Mouse (Mus musculus): ENCODE results near the gene Lrrk2. TPM values are rescaled to one million over a fixed set of nuclear protein-coding genes. Genes with fewer than 3 reads are reported as not detected.

Gene Lrrk2
- polyA plus RNA-seq (2015; fragmentation: Nextera tagmentation; extraction: Ambion mirVana): 1.3 and 1.6 TPM in 2 replicates

DNA sequence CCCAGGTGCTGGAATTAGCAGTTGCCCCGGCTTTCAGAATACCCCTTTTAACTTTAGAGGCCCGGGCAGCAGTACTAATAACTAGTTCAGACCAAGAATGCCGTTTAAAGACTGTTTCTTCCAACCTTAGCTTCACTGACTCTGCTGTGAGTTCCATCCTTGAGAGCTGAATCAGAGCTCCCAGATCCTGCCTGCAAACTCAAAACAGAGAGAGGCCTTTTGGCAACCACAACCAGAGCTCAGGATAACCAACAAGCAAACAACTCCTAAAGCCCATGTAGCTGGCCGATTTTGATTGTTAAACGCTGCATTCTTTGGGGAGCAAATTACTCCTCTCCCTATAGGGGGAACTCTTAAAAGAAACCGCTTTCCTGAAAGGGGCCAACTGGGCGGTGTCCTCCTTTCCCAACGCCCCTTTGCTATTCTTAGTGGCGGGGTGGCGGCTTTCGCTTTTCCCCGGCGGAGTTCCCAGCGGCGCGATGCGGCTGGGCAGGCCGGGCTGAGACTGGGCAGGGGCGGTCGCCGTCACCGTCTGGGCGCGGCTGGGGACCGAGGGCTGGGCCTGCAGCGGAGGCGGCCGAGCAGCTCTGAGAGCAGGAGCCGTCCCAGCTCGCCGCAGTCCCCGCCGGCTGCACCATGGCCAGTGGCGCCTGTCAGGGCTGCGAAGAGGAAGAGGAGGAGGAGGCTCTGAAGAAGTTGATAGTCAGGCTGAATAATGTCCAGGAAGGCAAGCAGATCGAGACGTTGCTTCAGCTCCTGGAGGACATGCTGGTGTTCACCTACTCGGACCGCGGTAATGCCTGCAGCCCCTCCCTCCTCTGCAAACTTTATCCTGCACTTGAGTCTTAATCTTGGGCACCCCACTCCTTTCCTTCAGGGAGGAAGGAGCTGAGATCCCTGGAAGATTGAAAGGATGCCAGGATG lies at the start of gene Lrrk2:
Gene Lrrk2, plus strand, starts transcription at position 531 of the 924 bp plus-strand sequence.
- H3K9ac ChIP-seq (replicated peaks): peak within 1 kb of the TSS; percentile 64
- H3K4me2 ChIP-seq (replicated peaks): peak within 1 kb of the TSS; percentile 82
- no peaks in the 10 kb centered on the region for H3K9me3 ChIP-seq
- peak within 1 kb of the TSS; percentile 48 for H3K4me3 ChIP-seq
- peak; percentile 99 for ATAC-seq (replicated peaks)
- 2% methylated on average over 40 of the region's 40 CpGs for WGBS
- peaks cover 9% of the 10 kb centered on the region for H3K4me1 ChIP-seq
- H3K27me3 ChIP-seq: no peaks in the 10 kb centered on the region
- no peaks in the 10 kb centered on the region for H3K36me3 ChIP-seq
- H3K27ac ChIP-seq (replicated peaks): peak within 1 kb of the TSS; percentile 42

DNA sequence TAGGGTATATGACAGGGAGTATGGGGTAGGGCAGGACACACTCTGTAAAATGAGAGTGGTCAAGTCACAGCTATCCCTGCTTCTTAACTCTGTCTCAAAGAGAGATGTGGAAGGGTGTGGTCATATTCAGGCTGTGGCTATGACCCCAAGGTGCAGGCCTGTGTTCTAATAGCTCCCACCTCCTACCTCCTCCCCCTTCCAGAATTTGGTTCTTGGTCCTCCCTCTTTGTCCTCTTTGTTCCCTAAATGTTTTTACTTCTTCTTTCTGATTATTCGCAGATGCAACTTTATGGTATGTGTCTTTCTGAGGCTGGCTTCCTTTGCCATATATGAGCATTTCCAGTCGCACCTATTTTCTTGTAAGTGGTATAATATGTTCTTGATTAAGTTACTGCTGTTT lies 48.5 kb upstream of the Lrrk2 start:
- Histone ChIP-seq H3K4me3 (no peak overlapping the region), H3K4me2 (replicated peaks) (no peak overlapping the region), H3K9me3 (no peaks in the 10 kb centered on the region), H3K9ac (replicated peaks) (no peak overlapping the region), H3K36me3 (no peaks in the 10 kb centered on the region), H3K4me1 (no peaks in the 10 kb centered on the region), H3K27me3 (no peaks in the 10 kb centered on the region), H3K27ac (replicated peaks) (no peak overlapping the region)
- ATAC-seq (replicated peaks): no peak
- WGBS: 93% methylated on average over 2 of the region's 2 CpGs

DNA sequence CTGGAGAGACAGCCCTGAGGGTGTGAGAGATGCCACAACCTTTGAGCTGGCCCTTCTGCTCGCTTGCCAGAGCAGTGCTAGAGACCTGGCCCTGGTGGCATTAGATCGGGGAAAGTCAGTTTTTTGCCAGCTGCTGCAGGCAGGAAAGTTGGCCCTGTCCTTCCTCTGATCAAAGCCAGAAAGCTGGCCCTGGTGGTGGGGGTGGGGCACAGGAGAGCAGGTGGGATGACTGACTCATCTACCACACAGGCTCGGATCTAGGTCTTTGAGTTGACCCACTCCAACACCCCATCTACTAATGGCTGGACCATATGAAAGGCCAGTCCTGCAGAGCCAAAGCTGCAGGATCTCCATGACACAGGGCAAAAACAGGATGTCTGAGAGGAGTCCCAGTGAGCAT lies 43.8 kb upstream of the Lrrk2 start:
- Histone ChIP-seq H3K9me3 (no peaks in the 10 kb centered on the region), H3K27ac (replicated peaks) (no peak overlapping the region), H3K4me3 (no peak overlapping the region), H3K4me2 (replicated peaks) (no peak overlapping the region), H3K9ac (replicated peaks) (no peak overlapping the region), H3K4me1 (no peaks in the 10 kb centered on the region), H3K27me3 (no peaks in the 10 kb centered on the region), H3K36me3 (no peaks in the 10 kb centered on the region)
- ATAC-seq (replicated peaks): no peak
- WGBS: 75% methylated on average over 3 of the region's 3 CpGs

DNA sequence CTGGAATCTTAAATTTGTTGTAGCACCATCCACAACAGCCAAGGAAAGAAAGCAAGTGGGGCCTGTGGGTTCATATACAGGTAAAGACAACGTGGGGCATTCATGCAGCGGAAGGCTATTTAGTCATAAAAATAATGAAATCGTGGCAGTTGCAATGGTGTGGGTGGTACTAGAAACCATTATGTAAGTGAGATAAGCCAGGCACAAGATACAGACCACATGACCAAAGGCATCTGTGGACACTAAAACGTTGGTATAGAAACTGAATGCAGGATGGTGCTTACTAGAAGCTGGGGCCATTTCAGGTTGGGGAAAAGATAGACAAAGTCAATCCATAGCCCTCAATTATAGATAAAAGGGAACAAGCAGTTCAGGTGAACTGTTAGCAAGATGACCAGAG lies 40.5 kb upstream of the Lrrk2 start:
- H3K9me3 ChIP-seq: no peaks in the 10 kb centered on the region
- H3K4me2 ChIP-seq (replicated peaks): no peak overlapping the region
- no peak overlapping the region for H3K27ac ChIP-seq (replicated peaks)
- no peak for ATAC-seq (replicated peaks)
- no peaks in the 10 kb centered on the region for H3K36me3 ChIP-seq
- 89% methylated on average over 4 of the region's 4 CpGs for WGBS
- no peaks in the 10 kb centered on the region for H3K27me3 ChIP-seq
- H3K4me3 ChIP-seq: no peak overlapping the region
- H3K4me1 ChIP-seq: no peaks in the 10 kb centered on the region
- H3K9ac ChIP-seq (replicated peaks): no peak overlapping the region

DNA sequence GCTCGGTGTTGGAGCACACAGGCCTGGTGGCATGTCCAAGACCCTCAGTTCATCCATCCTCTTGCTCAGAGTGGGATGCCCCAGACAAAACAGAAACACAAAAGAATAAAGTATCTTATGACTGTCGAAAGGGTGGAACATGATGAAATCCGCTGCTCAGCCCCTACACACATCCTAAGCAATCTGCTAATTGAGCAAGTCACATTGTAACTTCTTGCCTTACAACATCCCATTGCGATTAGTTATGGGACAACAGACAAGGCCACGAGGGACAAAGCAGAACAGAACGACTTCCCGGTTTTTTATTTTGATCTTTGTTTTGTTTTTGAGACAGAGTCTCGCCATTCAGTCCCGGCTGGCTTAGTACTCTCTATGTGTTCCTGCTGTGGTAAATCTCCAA lies 39.9 kb upstream of the Lrrk2 start:
- WGBS: 85% methylated on average over 9 of the region's 9 CpGs
- no peak overlapping the region for H3K4me3 ChIP-seq
- no peak for ATAC-seq (replicated peaks)
- H3K27me3 ChIP-seq: no peaks in the 10 kb centered on the region
- H3K27ac ChIP-seq (replicated peaks): no peak overlapping the region
- no peak overlapping the region for H3K4me2 ChIP-seq (replicated peaks)
- no peaks in the 10 kb centered on the region for H3K4me1 ChIP-seq
- H3K9ac ChIP-seq (replicated peaks): no peak overlapping the region
- no peaks in the 10 kb centered on the region for H3K36me3 ChIP-seq
- H3K9me3 ChIP-seq: no peaks in the 10 kb centered on the region

DNA sequence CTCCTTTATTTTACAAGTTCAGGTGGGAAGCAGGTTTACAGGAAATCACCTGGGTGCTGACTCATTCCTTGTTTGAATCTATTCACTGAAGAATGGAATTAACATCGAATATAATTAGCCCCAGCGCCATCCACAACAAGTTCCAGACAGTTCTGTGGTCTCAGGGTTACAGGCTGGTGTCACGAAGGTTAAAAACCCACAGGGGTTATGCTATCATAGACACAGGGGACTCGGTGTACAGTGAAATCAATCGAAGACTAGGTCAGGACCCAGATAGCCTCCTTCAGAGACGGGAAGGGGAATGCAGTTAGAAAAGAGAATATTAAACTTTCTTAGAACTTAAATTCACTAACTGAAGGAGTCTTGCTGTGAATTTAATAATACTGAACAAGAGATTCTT lies 39.2 kb upstream of the Lrrk2 start:
- H3K9ac ChIP-seq (replicated peaks): no peak overlapping the region
- H3K9me3 ChIP-seq: no peaks in the 10 kb centered on the region
- ATAC-seq (replicated peaks): no peak
- no peak overlapping the region for H3K27ac ChIP-seq (replicated peaks)
- no peaks in the 10 kb centered on the region for H3K36me3 ChIP-seq
- 76% methylated on average over 6 of the region's 6 CpGs for whole genome bisulfite sequencing
- H3K4me3 ChIP-seq: no peak overlapping the region
- no peak overlapping the region for H3K4me2 ChIP-seq (replicated peaks)
- H3K4me1 ChIP-seq: no peaks in the 10 kb centered on the region
- H3K27me3 ChIP-seq: no peaks in the 10 kb centered on the region

DNA sequence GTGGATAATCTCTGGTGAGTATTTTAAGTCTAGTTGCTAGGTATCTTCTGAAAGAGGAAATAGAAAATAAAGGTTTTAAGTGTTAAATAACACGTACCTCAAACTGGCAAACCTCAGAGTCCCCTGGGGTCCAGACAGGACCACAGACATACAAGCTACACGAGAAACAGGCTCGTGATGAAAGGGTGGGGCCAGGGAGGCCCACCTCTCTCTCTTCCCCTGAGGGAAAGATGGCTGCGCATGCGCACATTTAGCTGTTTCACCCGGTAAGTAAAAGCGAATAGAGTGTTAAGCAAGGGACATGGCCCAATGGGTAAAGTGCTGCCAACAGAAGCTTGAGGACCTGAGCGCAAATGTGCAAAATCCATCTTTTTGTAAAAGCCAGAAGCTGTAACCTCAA lies 38.7 kb upstream of the Lrrk2 start:
- Histone ChIP-seq H3K4me3 (no peak overlapping the region), H3K9ac (replicated peaks) (no peak overlapping the region), H3K36me3 (no peaks in the 10 kb centered on the region), H3K9me3 (no peaks in the 10 kb centered on the region), H3K4me2 (replicated peaks) (no peak overlapping the region), H3K27me3 (no peaks in the 10 kb centered on the region), H3K4me1 (no peaks in the 10 kb centered on the region), H3K27ac (replicated peaks) (no peak overlapping the region)
- WGBS: 82% methylated on average over 8 of the region's 8 CpGs
- ATAC-seq (replicated peaks): no peak

DNA sequence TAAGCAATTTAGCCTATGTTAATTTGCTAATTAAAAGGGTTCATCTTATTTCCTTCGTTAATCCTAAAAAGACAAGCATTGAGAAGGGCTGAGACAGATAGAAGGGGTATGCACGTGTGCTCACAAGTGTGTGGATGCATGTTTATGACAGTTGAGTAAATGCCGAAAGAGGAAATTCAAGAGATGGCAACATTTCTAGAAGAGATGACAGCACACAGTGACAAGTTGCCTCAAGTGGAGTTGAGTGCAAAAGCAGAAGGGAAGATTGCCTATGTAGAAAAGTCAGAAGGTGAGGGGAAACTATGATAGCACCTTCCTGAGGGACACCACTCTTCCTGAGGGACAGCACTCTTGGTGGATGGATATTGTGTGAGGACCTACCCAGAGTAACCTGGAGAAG lies 31.3 kb upstream of the Lrrk2 start:
- no peaks in the 10 kb centered on the region for H3K4me1 ChIP-seq
- no peaks in the 10 kb centered on the region for H3K36me3 ChIP-seq
- H3K4me2 ChIP-seq (replicated peaks): no peak overlapping the region
- no peaks in the 10 kb centered on the region for H3K27me3 ChIP-seq
- ATAC-seq (replicated peaks): no peak
- H3K4me3 ChIP-seq: no peak overlapping the region
- H3K27ac ChIP-seq (replicated peaks): no peak overlapping the region
- 50% methylated on average over 3 of the region's 3 CpGs for WGBS
- no peak overlapping the region for H3K9ac ChIP-seq (replicated peaks)
- no peaks in the 10 kb centered on the region for H3K9me3 ChIP-seq

DNA sequence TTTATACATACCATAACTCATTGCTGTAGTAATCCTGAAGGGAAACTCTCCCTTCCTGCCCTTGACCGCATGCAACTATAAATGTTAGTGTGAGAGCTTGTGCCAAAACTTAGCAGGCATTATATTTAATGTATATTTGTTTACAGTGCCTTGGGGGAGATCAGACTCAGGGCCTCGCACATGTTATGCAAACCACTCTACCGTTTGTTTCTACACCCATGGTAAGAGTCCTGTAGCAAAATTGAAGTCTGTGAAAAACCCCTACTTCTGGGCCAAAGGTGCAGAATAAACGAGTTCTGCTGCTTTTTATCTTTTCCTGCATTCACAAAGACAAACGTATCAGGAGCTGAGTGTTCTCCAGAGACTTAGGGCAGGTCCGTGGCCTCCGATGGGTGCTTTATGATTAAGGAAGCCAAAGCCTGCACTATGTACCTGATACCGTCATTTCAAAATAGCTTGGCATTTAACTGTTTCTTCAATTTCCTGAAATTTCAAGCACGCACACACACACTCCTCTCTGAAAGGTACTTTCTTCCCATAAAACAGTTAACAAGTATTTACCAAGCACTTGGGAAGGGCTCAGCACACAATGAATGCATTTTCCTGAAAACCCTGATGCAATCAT lies 30.2 kb upstream of the Lrrk2 start:
- Histone ChIP-seq H3K4me2 (replicated peaks) (no peak overlapping the region), H3K36me3 (no peaks in the 10 kb centered on the region), H3K27me3 (no peaks in the 10 kb centered on the region), H3K27ac (replicated peaks) (no peak overlapping the region), H3K4me1 (no peaks in the 10 kb centered on the region), H3K9me3 (no peaks in the 10 kb centered on the region), H3K4me3 (no peak overlapping the region), H3K9ac (replicated peaks) (no peak overlapping the region)
- no peak for ATAC-seq (replicated peaks)
- WGBS: 73% methylated on average over 9 of the region's 9 CpGs

DNA sequence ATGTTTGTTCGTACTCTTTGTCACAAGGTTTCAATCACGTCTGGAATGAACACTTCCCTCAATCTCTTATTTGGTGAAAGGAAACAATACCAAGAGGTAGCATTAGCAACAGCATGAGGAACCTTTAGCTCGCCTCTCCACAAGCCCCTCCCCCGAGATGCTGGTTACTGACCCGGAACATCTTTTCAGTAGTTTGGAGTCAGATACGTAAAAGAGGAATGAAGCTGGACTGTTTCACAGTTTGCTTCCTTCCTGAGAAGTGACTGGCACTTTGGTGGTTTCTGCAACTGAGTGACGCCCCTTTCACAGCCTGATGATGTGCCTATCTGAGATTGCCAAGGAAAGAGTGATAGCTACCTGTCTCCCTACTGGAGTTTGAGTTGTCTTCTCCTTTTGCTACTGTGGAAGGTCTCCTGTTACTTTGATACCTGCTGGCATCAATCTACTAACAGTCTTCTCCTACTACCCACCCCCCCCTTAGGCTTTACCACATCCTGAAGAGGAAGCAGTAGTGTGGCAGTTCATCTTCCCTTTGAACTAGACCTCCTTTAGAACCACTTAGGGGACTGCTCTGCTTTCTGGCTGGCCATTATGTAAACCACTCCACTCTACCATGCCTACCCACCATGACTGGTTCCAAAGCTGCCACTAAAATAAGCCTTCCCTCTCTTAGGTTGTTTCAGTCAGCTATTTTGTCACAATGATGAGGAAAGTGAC lies 29.2 kb upstream of the Lrrk2 start:
- H3K9me3 ChIP-seq: no peaks in the 10 kb centered on the region
- H3K4me2 ChIP-seq (replicated peaks): no peak overlapping the region
- WGBS: 72% methylated on average over 7 of the region's 7 CpGs
- no peak overlapping the region for H3K4me3 ChIP-seq
- H3K9ac ChIP-seq (replicated peaks): no peak overlapping the region
- no peaks in the 10 kb centered on the region for H3K36me3 ChIP-seq
- H3K27me3 ChIP-seq: no peaks in the 10 kb centered on the region
- H3K4me1 ChIP-seq: no peaks in the 10 kb centered on the region
- ATAC-seq (replicated peaks): no peak
- H3K27ac ChIP-seq (replicated peaks): no peak overlapping the region

DNA sequence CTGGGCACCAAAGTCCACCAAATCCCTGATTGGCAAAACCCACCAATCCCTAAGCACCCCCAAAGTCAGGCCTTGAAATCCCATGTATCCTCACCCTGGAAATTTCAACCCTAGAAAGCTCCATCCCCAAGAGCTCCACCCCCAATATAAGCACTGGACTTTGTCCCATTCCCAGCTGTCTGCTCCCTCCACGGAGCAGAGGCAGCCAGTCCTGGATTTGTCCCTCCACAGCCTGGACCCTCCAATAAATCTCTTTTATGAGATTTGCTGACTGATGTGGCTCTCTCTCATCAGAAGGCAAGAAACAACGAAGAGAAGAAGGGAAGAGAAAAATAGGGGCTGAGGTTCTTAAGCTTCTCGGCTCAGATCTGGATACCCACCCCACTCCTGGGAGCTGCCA lies 22.7 kb upstream of the Lrrk2 start:
- ATAC-seq (replicated peaks): no peak
- H3K4me3 ChIP-seq: no peak overlapping the region
- H3K4me1 ChIP-seq: no peaks in the 10 kb centered on the region
- no peaks in the 10 kb centered on the region for H3K27me3 ChIP-seq
- no peaks in the 10 kb centered on the region for H3K9me3 ChIP-seq
- no peak overlapping the region for H3K4me2 ChIP-seq (replicated peaks)
- H3K27ac ChIP-seq (replicated peaks): no peak overlapping the region
- H3K36me3 ChIP-seq: no peaks in the 10 kb centered on the region
- 77% methylated on average over 3 of the region's 3 CpGs for WGBS
- H3K9ac ChIP-seq (replicated peaks): no peak overlapping the region

DNA sequence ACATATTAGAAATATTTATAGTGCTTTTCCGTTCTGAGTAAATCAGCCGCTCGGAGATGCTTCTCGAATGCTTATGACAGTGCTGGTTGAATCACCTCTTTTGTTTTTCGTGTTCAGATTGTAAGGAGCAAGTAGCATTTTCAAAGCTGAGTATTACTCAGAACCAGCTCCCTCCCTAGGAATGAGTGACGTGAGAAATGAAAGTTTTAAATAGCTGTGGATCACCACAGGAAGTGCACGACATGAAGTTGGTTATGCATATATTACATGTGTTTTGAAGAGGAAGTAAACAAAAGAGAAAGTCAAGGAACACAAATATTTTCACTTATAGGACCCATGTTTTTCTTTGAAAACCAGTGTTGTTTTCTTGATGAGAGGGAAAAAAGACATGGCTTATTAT lies 21.5 kb upstream of the Lrrk2 start:
- H3K4me2 ChIP-seq (replicated peaks): no peak overlapping the region
- H3K36me3 ChIP-seq: no peaks in the 10 kb centered on the region
- no peaks in the 10 kb centered on the region for H3K9me3 ChIP-seq
- no peak for ATAC-seq (replicated peaks)
- no peaks in the 10 kb centered on the region for H3K27me3 ChIP-seq
- no peaks in the 10 kb centered on the region for H3K4me1 ChIP-seq
- H3K9ac ChIP-seq (replicated peaks): no peak overlapping the region
- WGBS: 88% methylated on average over 7 of the region's 7 CpGs
- no peak overlapping the region for H3K4me3 ChIP-seq
- H3K27ac ChIP-seq (replicated peaks): no peak overlapping the region
